Mouse (Mus musculus) forebrain, postnatal 0 days (tissue): Measurements from ENCODE around the gene Gnl3l. TPM values are rescaled to one million over a fixed set of nuclear protein-coding genes. Genes with fewer than 3 reads are reported as not detected.

Experiments
- ATAC-seq: fragments of 200-750 bp; cut with Nextera tagmentation; 2 replicates; pipeline ENCODE4 v1.8.0; 2017; ENCODE audit warnings: mild to moderate bottlenecking, moderate library complexity
- DNase-seq: peaks from one replicate; pipeline ENCODE4 v3.0.0-alpha.2; 2015
- H3K27ac ChIP-seq: fragments of 300-500 bp; sonication (generic); 2 replicates; pipeline ENCODE4 v1.5.1; 2014; ENCODE audit warnings: low read depth, mild to moderate bottlenecking, antibody characterized with exemption, low read length, moderate library complexity, mixed read lengths
- H3K27me3 ChIP-seq: fragments of 300-500 bp; sonication (generic); 2 replicates; pipeline ENCODE4 v1.6.1; 2014; ENCODE audit warnings: mild to moderate bottlenecking, low read length, mixed read lengths; ENCODE audit not compliant: insufficient read depth
- H3K36me3 ChIP-seq: fragments of 300-500 bp; sonication (generic); 2 replicates; pipeline ENCODE4 v1.6.1; 2014; ENCODE audit warnings: mild to moderate bottlenecking, moderate library complexity; ENCODE audit not compliant: insufficient read depth
- H3K4me1 ChIP-seq: fragments of 300-500 bp; sonication (generic); 2 replicates; pipeline ENCODE4 v1.6.1; 2014; ENCODE audit warnings: antibody characterized with exemption; ENCODE audit not compliant: insufficient read depth
- H3K4me2 ChIP-seq: fragments of 300-500 bp; sonication (generic); 2 replicates; pipeline ENCODE4 v1.6.1; 2014; ENCODE audit warnings: low read depth, mild to moderate bottlenecking, moderate library complexity
- H3K4me3 ChIP-seq: fragments of 300-500 bp; sonication (generic); 2 replicates; pipeline ENCODE4 v1.5.1; 2014; ENCODE audit warnings: low read depth, low read length, mixed read lengths
- H3K9ac ChIP-seq: fragments of 300-500 bp; sonication (generic); 2 replicates; pipeline ENCODE4 v1.6.1; 2014; ENCODE audit warnings: mild to moderate bottlenecking
- H3K9me3 ChIP-seq: fragments of 300-500 bp; sonication (generic); 2 replicates; pipeline ENCODE4 v1.6.1; 2016; ENCODE audit warnings: low read length
- CTCF ChIP-seq: sonication (generic); IDR thresholded peaks from 2 replicates; pipeline ENCODE4 v1.5.1; 2016; ENCODE audit warnings: antibody characterized with exemption, control low read depth, low read depth
- WGBS: fragments of 180-500 bp; shearing (Covaris S2); extraction: QIAGEN DNeasy Blood & Tissue Kit; methylation state at CpG from one replicate; pipeline ENCODE4 v1.1.7; 2014; 5-methylcytosine and 5-hydroxymethylcytosine counted together
- polyA plus RNA-seq: library from polyadenylated mRNA; unstranded; fragments of >200 nt; fragmentation: Nextera tagmentation; extraction: Ambion mirVana; gene quantifications from 2 replicates; pipeline ENCODE4 v1.2.1, GENCODE M21; 2015
- total RNA-seq: library from RNA; depleted of rRNA; stranded (reverse); fragments of >200 nt; gene quantifications from 2 replicates; pipeline ENCODE4 v1.2.3, GENCODE M21; 2014

The Gnl3l gene
- total and polyA plus RNA-seq, 2 experiments from 2014 or later, result 98.6 to 179 TPM

GRCm38 (mm10) chrX:151050337-151050736 is 33.2 kb upstream of the Gnl3l start:
- Histone ChIP-seq H3K9me3 (no peaks in the 10 kb centered on the region), H3K27ac (no peak overlapping the region), H3K4me1 (peaks cover 4% of the 10 kb centered on the region; the same call in 1 of the 2 replicates), H3K4me2 (no peak overlapping the region), H3K4me3 (no peak overlapping the region), H3K27me3 (no peaks in the 10 kb centered on the region), H3K36me3 (no peaks in the 10 kb centered on the region), H3K9ac (no peak overlapping the region)
- no peak for TF ChIP-seq CTCF
- WGBS, result 60% methylated on average over 7 of the region's 7 CpGs
- DNase-seq (peak; percentile 1), ATAC-seq (no peak)

- peak overlapping the region; percentile 55 for H3K4me2 ChIP-seq
- TF ChIP-seq CTCF, result no peak
- H3K9me3 ChIP-seq, result no peaks in the 10 kb centered on the region
- H3K9ac ChIP-seq, result no peak overlapping the region
- H3K36me3 ChIP-seq, result no peaks in the 10 kb centered on the region
- H3K27ac ChIP-seq, result no peak overlapping the region
- no peaks in the 10 kb centered on the region for H3K27me3 ChIP-seq
- H3K4me3 ChIP-seq, result no peak overlapping the region
- WGBS, result 48% methylated on average over 8 of the region's 8 CpGs
- no peak for ATAC-seq
- H3K4me1 ChIP-seq, result peaks cover 4% of the 10 kb centered on the region; the same call in 1 of the 2 replicates
- DNase-seq, result no peak
Observed at GRCm38 (mm10) chrX:151049661-151050215, 32.6 kb upstream of the Gnl3l start.

- H3K4me3 ChIP-seq, result peak overlapping the region; percentile 56
- TF ChIP-seq CTCF, result no peak
- peak overlapping the region; percentile 71 for H3K9ac ChIP-seq
- WGBS, result 39% methylated on average over 48 of the region's 56 CpGs
- peak overlapping the region; percentile 85 for H3K27ac ChIP-seq
- ATAC-seq, result peak; percentile 65
- DNase-seq, result peak; percentile 26
- H3K4me2 ChIP-seq, result peak overlapping the region; percentile 55
- H3K36me3 ChIP-seq, result no peaks in the 10 kb centered on the region
- H3K4me1 ChIP-seq, result peaks cover 4% of the 10 kb centered on the region; the same call in 1 of the 2 replicates
- no peaks in the 10 kb centered on the region for H3K9me3 ChIP-seq
- H3K27me3 ChIP-seq, result no peaks in the 10 kb centered on the region
Observed at GRCm38 (mm10) chrX:151047431-151048058, 30.4 kb upstream of the Gnl3l start.

GRCm38 (mm10) chrX:151046777-151047430 is 29.8 kb upstream of the Gnl3l start:
- no peaks in the 10 kb centered on the region for H3K36me3 ChIP-seq
- DNase-seq (peak; percentile 84), ATAC-seq (peak; percentile 90)
- peak overlapping the region; percentile 85 for H3K27ac ChIP-seq
- peaks cover 4% of the 10 kb centered on the region; the same call in 1 of the 2 replicates for H3K4me1 ChIP-seq
- no peaks in the 10 kb centered on the region for H3K27me3 ChIP-seq
- peak overlapping the region; percentile 55 for H3K4me2 ChIP-seq
- no peaks in the 10 kb centered on the region for H3K9me3 ChIP-seq
- WGBS, result 30% methylated on average over 46 of the region's 62 CpGs
- H3K9ac ChIP-seq, result peak overlapping the region; percentile 71
- TF ChIP-seq CTCF, result no peak
- H3K4me3 ChIP-seq, result peak overlapping the region; percentile 56

DNA sequence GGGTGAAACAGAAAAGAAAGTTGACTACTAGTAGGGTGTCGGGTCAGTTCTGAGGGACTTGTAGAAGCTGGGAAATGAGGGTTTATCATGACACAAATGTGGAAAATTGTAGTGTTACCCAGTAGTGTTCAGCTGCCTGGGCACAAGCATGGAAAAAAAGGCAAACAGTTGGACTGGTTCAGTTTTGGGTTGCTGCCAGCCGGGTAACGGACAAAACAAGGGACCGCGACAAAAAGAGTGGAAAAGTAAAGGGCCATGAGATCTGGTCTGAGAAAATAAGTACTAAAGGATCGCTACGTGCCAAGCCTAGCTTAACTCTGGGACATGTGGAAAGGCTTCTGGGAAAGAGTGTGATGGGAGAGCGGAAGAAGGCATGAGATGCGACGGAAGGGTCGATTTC is 29.2 kb upstream of the Gnl3l start:
- 37% methylated on average over 11 of the region's 11 CpGs for WGBS
- no peaks in the 10 kb centered on the region for H3K36me3 ChIP-seq
- peak overlapping the region; percentile 55 for H3K4me2 ChIP-seq
- peak overlapping the region; percentile 85 for H3K27ac ChIP-seq
- H3K27me3 ChIP-seq, result no peaks in the 10 kb centered on the region
- no peak for TF ChIP-seq CTCF
- peaks cover 4% of the 10 kb centered on the region; the same call in 1 of the 2 replicates for H3K4me1 ChIP-seq
- no peak; the same call in 1 of the 2 replicates for ATAC-seq
- peak overlapping the region; percentile 56 for H3K4me3 ChIP-seq
- no peaks in the 10 kb centered on the region for H3K9me3 ChIP-seq
- peak overlapping the region; percentile 71 for H3K9ac ChIP-seq
- DNase-seq, result no peak

DNA sequence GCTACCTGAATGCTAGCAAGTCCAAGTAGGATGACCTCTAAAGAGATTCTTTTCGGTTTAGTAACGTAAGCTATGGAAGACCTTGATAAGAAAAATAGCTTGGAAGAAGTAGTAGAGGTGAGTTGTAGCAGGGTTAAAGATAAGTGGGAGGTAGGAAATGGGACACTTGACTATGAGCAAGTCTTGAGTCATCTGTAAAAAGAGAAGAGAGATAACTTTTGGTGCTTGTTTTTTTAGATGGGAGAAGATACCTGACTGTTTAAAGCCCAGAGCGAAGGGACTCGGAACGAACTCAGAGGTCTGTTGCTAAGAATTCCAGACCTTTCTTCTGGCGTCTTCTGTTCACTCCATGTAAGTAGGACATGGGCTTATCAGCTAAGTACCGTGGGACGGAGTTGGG is 28.7 kb upstream of the Gnl3l start, which contains the start of gene Fgd1:
Fgd1 (plus strand) TSS at position 301 of the 400 bp plus-strand sequence.
- Histone ChIP-seq H3K9me3 (no peaks in the 10 kb centered on the region), H3K4me3 (peak within 1 kb of the TSS; percentile 56), H3K9ac (peak within 1 kb of the TSS; percentile 71), H3K4me2 (peak within 1 kb of the TSS; percentile 55), H3K4me1 (peaks cover 4% of the 10 kb centered on the region; the same call in 1 of the 2 replicates), H3K36me3 (no peaks in the 10 kb centered on the region), H3K27me3 (no peaks in the 10 kb centered on the region), H3K27ac (peak within 1 kb of the TSS; percentile 85)
- WGBS, result 96% methylated on average over 8 of the region's 8 CpGs
- TF ChIP-seq CTCF, result no peak
- ATAC-seq, result no peak
- DNase-seq, result no peak

- WGBS, result 53% methylated on average over 5 of the region's 5 CpGs
- TF ChIP-seq CTCF, result no peak
- Histone ChIP-seq H3K27ac (no peak overlapping the region), H3K4me3 (no peak overlapping the region), H3K27me3 (no peaks in the 10 kb centered on the region), H3K9me3 (no peaks in the 10 kb centered on the region), H3K4me2 (no peak overlapping the region), H3K4me1 (no peaks in the 10 kb centered on the region), H3K36me3 (no peaks in the 10 kb centered on the region), H3K9ac (no peak overlapping the region)
- DNase-seq (no peak), ATAC-seq (no peak)
Observed at GRCm38 (mm10) chrX:151041223-151041622, 24.1 kb upstream of the Gnl3l start.
